Comparison of ENCODE assay signal across 8 mouse cellular contexts in genomic region chr1:57775496-57775790, GRCm38 (mm10). TPM values are rescaled to one million over a fixed set of nuclear protein-coding genes. Genes with fewer than 3 reads are reported as not detected.
DNase-seq lines count a peak whose midpoint lies in the region; ATAC-seq and TF ChIP-seq lines count a peak whose summit lies in the region.

No protein-coding gene starts in this region.

- peak overlapping the region; percentile 97 for H3K27ac ChIP-seq in lung, embryonic 14.5 days (ENCODE audit: low read depth)
- H3K27ac ChIP-seq in heart, postnatal 0 days (ENCODE audit: low read depth) = peak overlapping the region; percentile 91
- peak overlapping the region; percentile 80; the same call in 1 of the 2 replicates for H3K27ac ChIP-seq in liver, embryonic 15.5 days (replicated peaks)
- peak overlapping the region; percentile 97 for H3K27ac ChIP-seq in stomach, postnatal 0 days (replicated peaks)

- TF ChIP-seq EP300 in heart, postnatal 0 days (IDR thresholded peaks at IDR 0.05; ENCODE audit: low read depth) = no peak
- no peak for TF ChIP-seq EP300 in stomach, postnatal 0 days (optimal IDR thresholded peaks at IDR 0.05)

- peak overlapping the region; percentile 80 for H3K4me2 ChIP-seq in lung, embryonic 14.5 days
- peak overlapping the region; percentile 88 for H3K4me2 ChIP-seq in heart, postnatal 0 days (ENCODE audit: low read depth, low read length)
- H3K4me2 ChIP-seq in liver, embryonic 15.5 days = peak overlapping the region; percentile 57
- peak overlapping the region; percentile 88 for H3K4me2 ChIP-seq in stomach, postnatal 0 days (replicated peaks; ENCODE audit: low read depth)

- no peak for DNase-seq in lung, embryonic 14.5 days
- no peak for DNase-seq in lung, adult 18-20 months
- DNase-seq in embryo, embryonic 9.5 days (ENCODE audit: extremely low spot score) = peak; percentile 72
- DNase-seq in heart, postnatal 0 days (ENCODE audit: low spot score) = peak; percentile 45
- no peak for DNase-seq in stomach, postnatal 0 days (ENCODE audit: low spot score)
- no peak for DNase-seq in layer of hippocampus, adult 9-10 months (ENCODE audit: low spot score)

- no peaks in the 10 kb centered on the region for H3K36me3 ChIP-seq in lung, embryonic 14.5 days (ENCODE audit: insufficient read depth)
- H3K36me3 ChIP-seq in heart, postnatal 0 days (replicated peaks; ENCODE audit: control insufficient read depth, insufficient read depth, low read length) = no peaks in the 10 kb centered on the region
- H3K36me3 ChIP-seq in liver, embryonic 15.5 days (replicated peaks) = no peaks in the 10 kb centered on the region
- no peaks in the 10 kb centered on the region for H3K36me3 ChIP-seq in stomach, postnatal 0 days (ENCODE audit: control insufficient read depth, insufficient read depth, low read length)

- TF ChIP-seq CTCF in lung, embryonic 14.5 days (IDR thresholded peaks at IDR 0.05; ENCODE audit: low read depth) = no peak
- no peak for TF ChIP-seq CTCF in heart, postnatal 0 days (IDR thresholded peaks at IDR 0.05; ENCODE audit: low read depth)
- no peak for TF ChIP-seq CTCF in stomach, postnatal 0 days (IDR thresholded peaks at IDR 0.05; ENCODE audit: low read depth)

- no peaks in the 10 kb centered on the region for H3K27me3 ChIP-seq in lung, embryonic 14.5 days (ENCODE audit: insufficient read depth, low read length)
- no peaks in the 10 kb centered on the region for H3K27me3 ChIP-seq in heart, postnatal 0 days (ENCODE audit: control insufficient read depth, insufficient read depth, low read length)
- H3K27me3 ChIP-seq in liver, embryonic 15.5 days = peaks cover 43% of the 10 kb centered on the region
- no peaks in the 10 kb centered on the region for H3K27me3 ChIP-seq in stomach, postnatal 0 days (ENCODE audit: control insufficient read depth, insufficient read depth, low read length)

- H3K4me3 ChIP-seq in lung, embryonic 14.5 days (ENCODE audit: low read depth, low read length) = peak overlapping the region; percentile 80
- H3K4me3 ChIP-seq in heart, postnatal 0 days (ENCODE audit: low read depth, low read length) = peak overlapping the region; percentile 82
- peak overlapping the region; percentile 58 for H3K4me3 ChIP-seq in liver, embryonic 15.5 days (replicated peaks)
- peak overlapping the region; percentile 92 for H3K4me3 ChIP-seq in stomach, postnatal 0 days (ENCODE audit: low read depth, low read length)

- ATAC-seq in lung, embryonic 14.5 days (ENCODE audit: insufficient read depth) = no peak
- ATAC-seq in heart, postnatal 0 days (ENCODE audit: insufficient read depth, low read depth) = 0 out of 2 replicates have a peak, but pooled peaks have one; percentile 2
- ATAC-seq in liver, embryonic 15.5 days (ENCODE audit: insufficient read depth) = no peak
- ATAC-seq in stomach, postnatal 0 days (ENCODE audit: low FRiP score, low TSS enrichment) = peak; percentile 10; the same call in 1 of the 2 replicates
- ATAC-seq in granulocyte monocyte progenitor cell, adult 5-6 weeks (replicated peaks; ENCODE audit: poor library complexity, severe bottlenecking) = no peak

- peaks cover 4% of the 10 kb centered on the region; the same call in 1 of the 2 replicates for H3K4me1 ChIP-seq in lung, embryonic 14.5 days (ENCODE audit: insufficient read depth)
- H3K4me1 ChIP-seq in heart, postnatal 0 days (ENCODE audit: control insufficient read depth, insufficient read depth) = no peaks in the 10 kb centered on the region
- no peaks in the 10 kb centered on the region for H3K4me1 ChIP-seq in liver, embryonic 15.5 days (replicated peaks)
- H3K4me1 ChIP-seq in stomach, postnatal 0 days (replicated peaks; ENCODE audit: control insufficient read depth, insufficient read depth) = no peaks in the 10 kb centered on the region

- H3K9me3 ChIP-seq in lung, embryonic 14.5 days (ENCODE audit: low read depth, low read length) = no peaks in the 10 kb centered on the region
- no peaks in the 10 kb centered on the region for H3K9me3 ChIP-seq in heart, postnatal 0 days (replicated peaks; ENCODE audit: control insufficient read depth, low read length)
- H3K9me3 ChIP-seq in liver, embryonic 15.5 days (replicated peaks) = no peaks in the 10 kb centered on the region
- H3K9me3 ChIP-seq in stomach, postnatal 0 days (ENCODE audit: control insufficient read depth, low read length) = no peaks in the 10 kb centered on the region

- H3K9ac ChIP-seq in lung, embryonic 14.5 days = peak overlapping the region; percentile 90
- peak overlapping the region; percentile 93 for H3K9ac ChIP-seq in heart, postnatal 0 days (replicated peaks; ENCODE audit: low read depth, low read length)
- H3K9ac ChIP-seq in liver, embryonic 15.5 days = peak overlapping the region; percentile 47
- H3K9ac ChIP-seq in stomach, postnatal 0 days (ENCODE audit: low read length) = peak overlapping the region; percentile 95

- 0% methylated on average over 14 of the region's 14 CpGs for WGBS in lung, embryonic 14.5 days
- under 1% methylated on average over 14 of the region's 14 CpGs for WGBS in heart, postnatal 0 days
- WGBS in liver, embryonic 15.5 days (ENCODE audit: insufficient replicate concordance) = 1% methylated on average over 14 of the region's 14 CpGs
- 1% methylated on average over 14 of the region's 14 CpGs for WGBS in stomach, postnatal 0 days

RNA-seq across cellular contexts. Expression of gene Spats2l, which starts 1.5 kb away (rescaled TPM):
- polyA plus RNA-seq in lung, embryonic 14.5 days (2014; fragmentation: Nextera tagmentation; extraction: Ambion mirVana) = 81.2 and 81.9 TPM in 2 replicates
- 12.5 and 14.1 TPM in 2 replicates for total RNA-seq in heart, postnatal 0 days (2014; rRNA removed; ENCODE audit: low replicate concordance)
- 48.7 and 50.6 TPM in 2 replicates for polyA plus RNA-seq in heart, postnatal 0 days (2015; fragmentation: Nextera tagmentation; extraction: Ambion mirVana)
- polyA plus RNA-seq in liver, embryonic 15.5 days (2015; fragmentation: Nextera tagmentation; extraction: Ambion mirVana) = 8.7 and 9.2 TPM in 2 replicates
- 59.4 and 73.8 TPM in 2 replicates for polyA plus RNA-seq in stomach, postnatal 0 days (2015; fragmentation: Nextera tagmentation; extraction: Ambion mirVana)
- not detected in 2 replicates for total RNA-seq in granulocyte monocyte progenitor cell, adult 5-6 weeks (2014; fragmentation: Nextera tagmentation)
- not detected in 2 replicates for total RNA-seq in granulocyte monocyte progenitor cell, adult 5-6 weeks (2017)

Comparison
In these comparisons a context has a peak if more than half of its experiments do, and no peak if none do; other contexts are left out.
1. ATAC-seq: peak in heart, postnatal 0 days (single experiment) and stomach, postnatal 0 days (single experiment); none in lung, embryonic 14.5 days (single experiment), liver, embryonic 15.5 days (single experiment) and granulocyte monocyte progenitor cell, adult 5-6 weeks (single experiment).
2. DNase-seq: peak in embryo, embryonic 9.5 days (single experiment) and heart, postnatal 0 days (single experiment); none in lung, embryonic 14.5 days (single experiment), lung, adult 18-20 months (0 of 2), stomach, postnatal 0 days (single experiment) and layer of hippocampus, adult 9-10 months (single experiment).
3. Peak in every context shown above with its lines, with median percentiles within 50 percentile points of each other: H3K27ac ChIP-seq, H3K4me2 ChIP-seq, H3K4me3 ChIP-seq and H3K9ac ChIP-seq.